Mouse (Mus musculus) stomach, postnatal 0 days (tissue): ENCODE measurements around the gene Kcnh3.

Source experiments
- CTCF ChIP-seq: IDR thresholded peaks from 2 replicates; pipeline ENCODE4 v1.5.1; 2016; ENCODE audit warnings: antibody characterized with exemption, low read depth, mild to moderate bottlenecking, moderate library complexity
- EP300 ChIP-seq: optimal IDR thresholded peaks from 2 replicates; pipeline ENCODE3; 2016; ENCODE audit warnings: antibody characterized with exemption

GRCm38 (mm10) chr15:99259730-99260252 is 35.1 kb downstream of the Kcnh3 start:
- TF ChIP-seq CTCF (no peak), EP300 (no peak)
